Mouse (Mus musculus): ENCODE results near the gene Aqp7. TPM values are rescaled to one million over a fixed set of nuclear protein-coding genes. Genes with fewer than 3 reads are reported as not detected.
"Not testable (repeated sequence)": the region's sequence is repeated elsewhere in the genome, so short reads cannot be mapped to it uniquely, and the experiment has no call there.

The Aqp7 gene
- polyA plus RNA-seq, 1 experiment from 2014 or later, result 0.86 TPM

DNA sequence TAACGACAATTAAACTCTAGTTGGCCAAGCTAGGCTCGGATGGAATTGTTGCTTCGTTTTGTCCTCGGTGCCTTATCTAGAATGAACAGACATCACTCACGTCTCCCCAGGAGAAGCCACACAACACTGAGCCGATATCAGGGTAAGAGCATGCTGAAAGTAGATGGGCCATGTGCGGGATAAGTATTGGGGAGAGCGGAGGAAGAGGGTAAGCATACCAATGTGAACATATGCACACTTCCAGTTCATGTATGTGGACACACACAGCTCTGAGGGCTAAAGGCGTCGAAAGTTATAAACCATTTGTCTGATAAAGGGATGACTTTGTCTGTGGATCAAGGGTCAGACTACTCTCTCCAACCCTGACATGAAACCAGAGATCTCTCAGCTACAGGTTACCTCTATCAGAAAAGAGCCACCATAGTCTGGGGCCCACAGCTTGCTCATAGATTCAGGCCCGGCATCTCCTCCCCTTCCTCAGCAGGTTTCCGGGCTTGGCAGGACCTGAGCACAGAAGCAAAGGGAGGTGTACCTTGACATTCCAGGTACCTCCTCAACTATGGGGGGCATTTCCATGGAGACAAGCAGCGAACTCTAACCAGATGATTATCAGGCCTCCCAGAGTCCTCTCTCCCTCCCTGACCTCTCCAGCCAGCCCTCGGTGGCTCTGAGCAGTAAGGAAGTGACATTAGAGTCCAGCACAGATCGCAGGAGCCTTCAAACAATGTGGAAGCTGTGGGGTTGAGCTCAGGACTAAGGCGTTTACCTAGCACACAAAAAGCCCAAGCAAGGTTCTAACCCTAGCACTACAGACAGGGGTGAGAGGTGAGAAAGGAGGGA is 39.7 kb upstream of the Aqp7 start:
- DNase-seq (ENCODE audit: low spot score), result no peak
- ATAC-seq (replicated peaks; ENCODE audit: low FRiP score), result peak; percentile 96

DNA sequence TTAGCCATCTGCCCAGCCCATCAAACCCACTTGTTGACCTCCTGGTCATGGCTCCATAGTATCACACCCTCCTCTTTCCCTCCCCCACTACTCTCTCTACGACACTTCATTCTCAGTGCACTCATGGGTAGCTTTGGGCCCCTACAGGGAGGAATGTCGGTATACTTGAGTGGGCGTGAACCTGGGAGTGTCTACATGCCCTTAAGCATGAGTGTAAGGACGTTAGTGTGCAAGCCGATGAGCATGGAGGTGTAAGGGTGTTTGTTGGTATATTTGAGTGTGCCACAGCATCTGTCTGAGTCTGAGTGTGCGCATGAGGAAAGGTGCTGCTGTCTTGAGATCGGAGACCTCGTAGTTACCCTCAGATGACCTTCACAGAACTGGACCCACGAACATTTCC is 39.0 kb upstream of the Aqp7 start:
- Histone ChIP-seq H3K36me3 (ENCODE audit: control insufficient read depth, insufficient read depth, low read length) (no peaks in the 10 kb centered on the region), H3K4me3 (ENCODE audit: low read depth, low read length) (no peak overlapping the region), H3K27me3 (replicated peaks; ENCODE audit: control insufficient read depth, insufficient read depth, low read length) (no peaks in the 10 kb centered on the region), H3K9ac (ENCODE audit: low read depth, low read length) (peak overlapping the region; percentile 42; the same call in 1 of the 2 replicates), H3K4me2 (peak overlapping the region; percentile 51), H3K27ac (ENCODE audit: low read depth, low read length) (peak overlapping the region; percentile 88), H3K4me1 (replicated peaks; ENCODE audit: control insufficient read depth, insufficient read depth, low read length) (peaks cover 37% of the 10 kb centered on the region), H3K9me3 (ENCODE audit: control insufficient read depth, low read length) (no peaks in the 10 kb centered on the region)
- 57% methylated on average over 9 of the region's 9 CpGs for WGBS
- ATAC-seq (replicated peaks; ENCODE audit: low FRiP score), result peak; percentile 64
- no peak for DNase-seq (ENCODE audit: low spot score)

More for the DNA sequence above, 39.7 kb upstream of the Aqp7 start:
- Histone ChIP-seq H3K27ac (ENCODE audit: low read depth, low read length) (peak overlapping the region; percentile 88), H3K9ac (ENCODE audit: low read depth, low read length) (peak overlapping the region; percentile 42; the same call in 1 of the 2 replicates), H3K4me3 (ENCODE audit: low read depth, low read length) (no peak overlapping the region), H3K4me1 (replicated peaks; ENCODE audit: control insufficient read depth, insufficient read depth, low read length) (peaks cover 37% of the 10 kb centered on the region), H3K27me3 (replicated peaks; ENCODE audit: control insufficient read depth, insufficient read depth, low read length) (no peaks in the 10 kb centered on the region), H3K9me3 (ENCODE audit: control insufficient read depth, low read length) (no peaks in the 10 kb centered on the region), H3K36me3 (ENCODE audit: control insufficient read depth, insufficient read depth, low read length) (no peaks in the 10 kb centered on the region), H3K4me2 (peak overlapping the region; percentile 51)
- 43% methylated on average over 16 of the region's 16 CpGs for WGBS

DNA sequence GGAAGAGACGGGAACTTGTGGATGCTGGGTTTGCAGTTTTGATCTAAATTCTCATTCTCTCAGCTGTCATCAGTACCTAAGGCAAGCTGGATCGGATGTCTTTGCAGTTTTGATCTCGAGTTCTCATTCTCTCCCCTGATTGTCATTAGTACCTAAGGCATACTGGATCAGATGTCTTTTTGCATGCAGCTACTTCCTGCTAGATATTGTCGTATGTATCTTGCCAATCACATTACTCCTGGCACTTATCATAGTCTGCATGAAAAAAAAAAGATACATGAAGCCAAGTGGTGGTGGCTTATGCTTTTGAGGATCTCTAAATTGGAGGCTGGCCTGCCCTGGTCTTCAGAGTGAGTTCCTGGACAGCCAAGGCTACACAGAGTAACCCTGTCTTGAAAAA is 36.9 kb upstream of the Aqp7 start:
- Histone ChIP-seq H3K4me2 (no peak overlapping the region), H3K27me3 (replicated peaks; ENCODE audit: control insufficient read depth, insufficient read depth, low read length) (no peaks in the 10 kb centered on the region), H3K9ac (ENCODE audit: low read depth, low read length) (no peak overlapping the region), H3K36me3 (ENCODE audit: control insufficient read depth, insufficient read depth, low read length) (no peaks in the 10 kb centered on the region), H3K4me3 (ENCODE audit: low read depth, low read length) (no peak overlapping the region), H3K4me1 (replicated peaks; ENCODE audit: control insufficient read depth, insufficient read depth, low read length) (peaks cover 35% of the 10 kb centered on the region), H3K27ac (ENCODE audit: low read depth, low read length) (no peak overlapping the region), H3K9me3 (ENCODE audit: control insufficient read depth, low read length) (no peaks in the 10 kb centered on the region)
- ATAC-seq (replicated peaks; ENCODE audit: low FRiP score) (no peak), DNase-seq (ENCODE audit: low spot score) (no peak)
- WGBS, result 81% methylated on average over 4 of the region's 4 CpGs

DNA sequence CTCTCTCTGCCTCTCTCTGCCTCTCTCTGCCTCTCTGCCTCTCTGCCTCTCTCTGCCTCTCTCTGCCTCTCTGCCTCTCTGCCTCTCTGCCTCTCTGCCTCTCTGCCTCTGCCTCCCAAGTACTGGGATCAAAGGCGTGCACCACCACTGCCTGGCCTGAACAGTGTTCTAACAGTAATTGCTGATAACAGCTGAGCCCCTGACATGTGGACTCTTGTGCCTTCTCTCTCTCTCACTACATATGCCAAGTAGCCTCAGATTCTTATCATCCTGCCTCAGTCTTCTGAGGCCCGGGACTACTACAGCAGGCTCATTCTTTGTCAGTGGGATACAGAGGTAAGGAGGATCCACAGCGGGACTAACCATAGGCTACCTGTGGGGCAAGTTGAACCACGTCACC is 34.9 kb upstream of the Aqp7 start:
- H3K27ac ChIP-seq (ENCODE audit: low read depth, low read length), result 0 out of 2 replicates have a peak overlapping the region, but pooled peaks have one; percentile 45
- H3K36me3 ChIP-seq (ENCODE audit: control insufficient read depth, insufficient read depth, low read length); H3K9me3 ChIP-seq (ENCODE audit: control insufficient read depth, low read length); H3K4me3 ChIP-seq (ENCODE audit: low read depth, low read length); DNase-seq (ENCODE audit: low spot score); H3K27me3 ChIP-seq (replicated peaks; ENCODE audit: control insufficient read depth, insufficient read depth, low read length): not testable (repeated sequence)
- H3K9ac ChIP-seq (ENCODE audit: low read depth, low read length), result 0 out of 2 replicates have a peak overlapping the region, but pooled peaks have one; percentile 30
- H3K4me1 ChIP-seq (replicated peaks; ENCODE audit: control insufficient read depth, insufficient read depth, low read length), result peaks cover 17% of the 10 kb centered on the region
- peak; percentile 70 for ATAC-seq (replicated peaks; ENCODE audit: low FRiP score)
- WGBS, result 45% methylated on average over 4 of the region's 4 CpGs
- peak overlapping the region; percentile 31; the same call in 1 of the 2 replicates for H3K4me2 ChIP-seq

DNA sequence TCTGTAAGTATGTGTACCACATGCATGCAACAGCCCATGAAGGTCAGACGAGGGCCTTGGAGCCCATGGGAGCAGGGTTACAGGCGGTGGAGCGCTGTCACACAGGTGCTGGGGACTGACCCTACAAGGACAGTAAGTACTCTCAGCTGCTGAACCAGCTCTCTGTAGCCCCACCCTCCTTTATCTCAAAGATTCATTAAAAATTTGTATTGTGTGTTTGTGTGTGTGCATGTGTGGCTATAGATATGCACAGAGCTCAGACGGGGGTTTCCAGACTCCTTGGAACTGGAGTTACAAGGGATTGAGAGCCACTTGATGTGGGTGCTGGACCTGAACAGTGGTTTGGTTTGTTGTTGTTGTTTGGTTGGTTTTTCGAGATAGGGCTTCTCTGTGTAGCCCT is 33.8 kb upstream of the Aqp7 start:
- 63% methylated on average over 5 of the region's 5 CpGs for WGBS
- peak; percentile 65 for ATAC-seq (replicated peaks; ENCODE audit: low FRiP score)
- no peak overlapping the region for H3K27ac ChIP-seq (ENCODE audit: low read depth, low read length)

DNA sequence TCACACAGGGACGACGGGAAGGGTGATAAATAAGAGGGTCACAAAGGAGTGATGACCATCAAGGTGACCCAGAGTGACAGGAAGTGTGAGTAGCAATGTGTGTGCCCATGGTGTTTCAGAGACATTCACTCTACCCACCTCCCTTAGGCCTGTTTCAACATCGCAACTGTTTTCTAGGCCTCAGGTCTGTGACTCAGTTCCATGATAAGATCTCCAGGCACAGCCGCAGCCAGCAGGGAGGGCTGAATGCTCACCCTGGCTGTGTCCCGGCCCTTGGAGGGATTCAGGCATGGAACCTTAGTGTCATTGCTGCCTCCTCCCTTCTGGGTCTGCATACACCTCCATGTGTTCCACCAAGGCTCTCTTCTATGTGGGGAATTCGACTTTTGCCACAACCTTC is 30.8 kb upstream of the Aqp7 start:
- no peak for DNase-seq (ENCODE audit: low spot score)
- Histone ChIP-seq H3K9me3 (ENCODE audit: control insufficient read depth, low read length) (no peaks in the 10 kb centered on the region), H3K9ac (ENCODE audit: low read depth, low read length) (no peak overlapping the region), H3K27ac (ENCODE audit: low read depth, low read length) (no peak overlapping the region), H3K36me3 (ENCODE audit: control insufficient read depth, insufficient read depth, low read length) (no peaks in the 10 kb centered on the region), H3K27me3 (replicated peaks; ENCODE audit: control insufficient read depth, insufficient read depth, low read length) (no peaks in the 10 kb centered on the region), H3K4me2 (no peak overlapping the region), H3K4me1 (replicated peaks; ENCODE audit: control insufficient read depth, insufficient read depth, low read length) (peaks cover 9% of the 10 kb centered on the region; the same call in 1 of the 2 replicates), H3K4me3 (ENCODE audit: low read depth, low read length) (no peak overlapping the region)
- 51% methylated on average over 6 of the region's 6 CpGs for WGBS
- ATAC-seq (replicated peaks; ENCODE audit: low FRiP score), result no peak

More for the DNA sequence above, 33.8 kb upstream of the Aqp7 start:
- H3K4me3 ChIP-seq (ENCODE audit: low read depth, low read length), result no peak overlapping the region
- H3K9ac ChIP-seq (ENCODE audit: low read depth, low read length), result no peak overlapping the region
- H3K4me2 ChIP-seq, result no peak overlapping the region
- no peak for DNase-seq (ENCODE audit: low spot score)
- no peaks in the 10 kb centered on the region for H3K36me3 ChIP-seq (ENCODE audit: control insufficient read depth, insufficient read depth, low read length)
- H3K27me3 ChIP-seq (replicated peaks; ENCODE audit: control insufficient read depth, insufficient read depth, low read length), result no peaks in the 10 kb centered on the region
- H3K4me1 ChIP-seq (replicated peaks; ENCODE audit: control insufficient read depth, insufficient read depth, low read length), result peaks cover 15% of the 10 kb centered on the region
- H3K9me3 ChIP-seq (ENCODE audit: control insufficient read depth, low read length), result no peaks in the 10 kb centered on the region

DNA sequence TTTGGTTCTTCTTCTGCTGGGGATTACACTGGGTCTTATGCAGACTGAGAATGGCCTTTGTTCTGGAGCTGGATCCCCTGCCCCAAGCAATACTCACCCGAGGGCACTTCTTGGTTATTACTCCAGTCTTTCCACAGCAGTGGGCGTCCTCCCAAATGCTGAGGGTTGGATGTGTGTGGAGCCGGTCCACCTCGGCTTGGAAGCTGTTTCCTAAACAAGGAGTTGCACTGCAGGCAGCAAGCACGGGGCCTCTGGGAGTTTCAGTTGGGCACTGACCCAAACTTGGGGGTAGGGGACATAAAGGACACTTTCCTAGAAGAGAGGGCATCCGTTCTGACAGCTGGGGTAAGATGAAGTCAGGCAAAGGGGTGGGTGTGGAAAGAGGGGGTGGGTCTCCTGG is 26.5 kb upstream of the Aqp7 start:
- DNase-seq (ENCODE audit: low spot score), result no peak
- Histone ChIP-seq H3K36me3 (ENCODE audit: control insufficient read depth, insufficient read depth, low read length) (no peaks in the 10 kb centered on the region), H3K9me3 (ENCODE audit: control insufficient read depth, low read length) (no peaks in the 10 kb centered on the region), H3K27ac (ENCODE audit: low read depth, low read length) (no peak overlapping the region), H3K4me2 (no peak overlapping the region), H3K4me3 (ENCODE audit: low read depth, low read length) (no peak overlapping the region), H3K4me1 (replicated peaks; ENCODE audit: control insufficient read depth, insufficient read depth, low read length) (no peaks in the 10 kb centered on the region), H3K27me3 (replicated peaks; ENCODE audit: control insufficient read depth, insufficient read depth, low read length) (no peaks in the 10 kb centered on the region), H3K9ac (ENCODE audit: low read depth, low read length) (no peak overlapping the region)
- no peak for ATAC-seq (replicated peaks; ENCODE audit: low FRiP score)
- WGBS, result 83% methylated on average over 6 of the region's 6 CpGs

DNA sequence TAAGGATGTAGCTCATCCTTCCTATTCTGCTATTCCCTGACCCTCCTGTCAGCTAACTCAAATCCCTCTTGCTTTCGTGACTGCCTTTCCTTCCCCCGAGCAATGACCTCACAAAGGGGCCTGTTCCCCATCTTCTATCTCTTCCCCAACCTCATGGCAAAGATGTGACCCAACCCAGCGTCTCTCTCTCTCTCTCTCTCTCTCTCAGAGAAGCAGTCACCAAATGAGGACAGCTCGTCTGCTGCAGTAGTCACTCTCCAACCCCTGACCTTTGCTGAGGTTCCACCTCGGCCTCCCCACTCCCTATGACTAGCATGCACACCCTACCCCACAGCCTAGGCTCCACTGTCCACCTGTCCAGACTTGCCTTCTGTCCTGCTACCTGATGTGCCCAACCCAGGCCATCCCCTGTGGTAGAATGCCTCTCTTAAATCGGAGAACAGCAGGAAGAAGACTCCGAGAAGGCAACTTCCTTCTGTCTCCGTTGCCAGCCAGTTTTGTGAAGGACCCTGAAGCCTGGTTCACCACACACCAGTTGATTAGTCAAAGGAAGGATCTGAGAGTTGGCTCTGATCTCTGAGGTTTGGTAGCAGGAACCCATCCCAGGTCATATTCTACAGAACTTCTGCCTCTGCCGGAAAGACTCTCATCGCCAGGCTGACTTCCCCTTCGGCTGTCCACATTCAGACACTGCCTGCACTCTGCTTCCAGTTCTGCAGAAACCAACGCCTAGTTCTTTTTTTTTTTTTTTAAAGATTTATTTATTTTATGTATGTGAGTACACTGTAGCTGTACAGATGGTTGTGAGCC is 25.3 kb upstream of the Aqp7 start:
- Histone ChIP-seq H3K27me3 (replicated peaks; ENCODE audit: control insufficient read depth, insufficient read depth, low read length) (no peaks in the 10 kb centered on the region), H3K4me1 (replicated peaks; ENCODE audit: control insufficient read depth, insufficient read depth, low read length) (no peaks in the 10 kb centered on the region), H3K36me3 (ENCODE audit: control insufficient read depth, insufficient read depth, low read length) (no peaks in the 10 kb centered on the region), H3K27ac (ENCODE audit: low read depth, low read length) (no peak overlapping the region), H3K4me2 (no peak overlapping the region), H3K9ac (ENCODE audit: low read depth, low read length) (no peak overlapping the region), H3K9me3 (ENCODE audit: control insufficient read depth, low read length) (no peaks in the 10 kb centered on the region), H3K4me3 (ENCODE audit: low read depth, low read length) (no peak overlapping the region)
- no peak for DNase-seq (ENCODE audit: low spot score)
- ATAC-seq (replicated peaks; ENCODE audit: low FRiP score), result no peak
- WGBS, result 58% methylated on average over 12 of the region's 12 CpGs
